Mouse (Mus musculus) midbrain, embryonic 14.5 days (tissue): ENCODE data around the gene Anapc1. TPM values are rescaled to one million over a fixed set of nuclear protein-coding genes. Genes with fewer than 3 reads are reported as not detected.
A peak's percentile ranks its signal among the peaks of the same experiment; 100 is the strongest.
"Not testable (repeated sequence)": the region's sequence is repeated elsewhere in the genome, so short reads cannot be mapped to it uniquely, and the experiment has no call there.

Source experiments
- ATAC-seq: fragments of 200-750 bp; cut with Nextera tagmentation; 2 replicates; pipeline ENCODE4 v1.8.0; 2017; ENCODE audit warnings: moderate number of reproducible peaks, moderate library complexity; ENCODE audit not compliant: low FRiP score, low TSS enrichment
- DNase-seq: peaks from one replicate; pipeline ENCODE4 v3.0.0-alpha.2; 2015
- H3K27ac ChIP-seq: fragments of 300-500 bp; sonication (generic); replicated peaks from 2 replicates; pipeline ENCODE4 v1.5.1; 2014; ENCODE audit warnings: mild to moderate bottlenecking, low read depth, low read length, moderate library complexity
- H3K27me3 ChIP-seq: fragments of 300-500 bp; sonication (generic); 2 replicates; pipeline ENCODE4 v1.6.1; 2014; ENCODE audit warnings: low read length, control low read depth, mixed read lengths; ENCODE audit not compliant: control insufficient read depth, insufficient read depth
- H3K36me3 ChIP-seq: fragments of 300-500 bp; sonication (generic); 2 replicates; pipeline ENCODE4 v1.6.1; 2014; ENCODE audit warnings: low read length, control low read depth; ENCODE audit not compliant: control insufficient read depth, insufficient read depth
- H3K4me1 ChIP-seq: fragments of 300-500 bp; sonication (generic); 2 replicates; pipeline ENCODE4 v1.6.1; 2014; ENCODE audit warnings: mild to moderate bottlenecking, antibody characterized with exemption, low read length, control low read depth; ENCODE audit not compliant: control insufficient read depth, insufficient read depth
- H3K4me2 ChIP-seq: fragments of 300-500 bp; sonication (generic); 2 replicates; pipeline ENCODE4 v1.6.1; 2014; ENCODE audit warnings: mild to moderate bottlenecking, low read length, moderate library complexity
- H3K4me3 ChIP-seq: fragments of 300-500 bp; sonication (generic); replicated peaks from 2 replicates; pipeline ENCODE4 v1.5.1; 2014; ENCODE audit warnings: low read depth, low read length
- H3K9ac ChIP-seq: fragments of 300-500 bp; sonication (generic); replicated peaks from 2 replicates; pipeline ENCODE4 v1.6.1; 2014; ENCODE audit warnings: mild to moderate bottlenecking, low read length, moderate library complexity
- H3K9me3 ChIP-seq: fragments of 300-500 bp; sonication (generic); 2 replicates; pipeline ENCODE4 v1.6.1; 2016; ENCODE audit warnings: low read length, control low read depth, mixed read lengths; ENCODE audit not compliant: control insufficient read depth
- WGBS: fragments of 180-500 bp; shearing (Covaris S2); extraction: QIAGEN DNeasy Blood & Tissue Kit; methylation state at CpG from one replicate; pipeline ENCODE4 v1.1.7; 2014; 5-methylcytosine and 5-hydroxymethylcytosine counted together
- polyA plus RNA-seq: library from polyadenylated mRNA; unstranded; fragments of >200 nt; fragmentation: Nextera tagmentation; extraction: Ambion mirVana; gene quantifications from 2 replicates; pipeline ENCODE4 v1.2.1, GENCODE M21; 2014

Gene Anapc1
- polyA plus RNA-seq, 1 experiment from 2014 or later = 61.5 TPM

GRCm38 (mm10) chr2:128699201-128699885, 12.2 kb upstream of the Anapc1 start:
- peaks cover 8% of the 10 kb centered on the region for H3K4me1 ChIP-seq
- ATAC-seq = 0 out of 2 replicates have a peak, but pooled peaks have one; percentile 5
- under 1% methylated on average over 24 of the region's 24 CpGs for WGBS

GRCm38 (mm10) chr2:128698693-128699181, 11.5 kb upstream of the Anapc1 start, which contains the start of gene Mertk:
Gene Mertk, plus strand, starts transcription at chr2:128698956.
- H3K9ac ChIP-seq = peak within 1 kb of the TSS; percentile 34; the same call in 1 of the 2 replicates
- no peak within 1 kb of the TSS for H3K27ac ChIP-seq
- H3K4me2 ChIP-seq = peak within 1 kb of the TSS; percentile 83
- no peaks in the 10 kb centered on the region for H3K9me3 ChIP-seq
- no peaks in the 10 kb centered on the region for H3K36me3 ChIP-seq
- peaks cover 8% of the 10 kb centered on the region for H3K4me1 ChIP-seq
- peak within 1 kb of the TSS; percentile 44 for H3K4me3 ChIP-seq
- H3K27me3 ChIP-seq = peaks cover 19% of the 10 kb centered on the region; the same call in 1 of the 2 replicates
- ATAC-seq (peak; percentile 79), DNase-seq (peak; percentile 73)
- WGBS = under 1% methylated on average over 30 of the region's 30 CpGs

More at GRCm38 (mm10) chr2:128699201-128699885, 12.2 kb upstream of the Anapc1 start:
- peaks cover 19% of the 10 kb centered on the region; the same call in 1 of the 2 replicates for H3K27me3 ChIP-seq
- H3K27ac ChIP-seq = no peak overlapping the region
- no peaks in the 10 kb centered on the region for H3K36me3 ChIP-seq
- H3K4me3 ChIP-seq = peak overlapping the region; percentile 44
- peak; percentile 45 for DNase-seq
- H3K4me2 ChIP-seq = peak overlapping the region; percentile 83
- peak overlapping the region; percentile 34; the same call in 1 of the 2 replicates for H3K9ac ChIP-seq
- H3K9me3 ChIP-seq = no peaks in the 10 kb centered on the region

- peaks cover 8% of the 10 kb centered on the region for H3K4me1 ChIP-seq
- no peaks in the 10 kb centered on the region for H3K9me3 ChIP-seq
- WGBS = under 1% methylated on average over 14 of the region's 14 CpGs
- peak overlapping the region; percentile 83 for H3K4me2 ChIP-seq
- no peaks in the 10 kb centered on the region for H3K36me3 ChIP-seq
- peak overlapping the region; percentile 2; the same call in 1 of the 2 replicates for H3K9ac ChIP-seq
- ATAC-seq (peak; percentile 79), DNase-seq (peak; percentile 88)
- no peak overlapping the region for H3K27ac ChIP-seq
- H3K27me3 ChIP-seq = peaks cover 19% of the 10 kb centered on the region; the same call in 1 of the 2 replicates
- peak overlapping the region; percentile 44 for H3K4me3 ChIP-seq
Observed at GRCm38 (mm10) chr2:128698140-128698692, 11.0 kb upstream of the Anapc1 start.

- no peak overlapping the region for H3K27ac ChIP-seq
- no peak for DNase-seq
- H3K9me3 ChIP-seq = no peaks in the 10 kb centered on the region
- peak overlapping the region; percentile 83 for H3K4me2 ChIP-seq
- WGBS = 57% methylated on average over 5 of the region's 5 CpGs
- no peak overlapping the region for H3K9ac ChIP-seq
- H3K4me1 ChIP-seq = peaks cover 8% of the 10 kb centered on the region
- 0 out of 2 replicates have a peak overlapping the region, but pooled peaks have one; percentile 44 for H3K4me3 ChIP-seq
- peaks cover 19% of the 10 kb centered on the region; the same call in 1 of the 2 replicates for H3K27me3 ChIP-seq
- no peak for ATAC-seq
- no peaks in the 10 kb centered on the region for H3K36me3 ChIP-seq
Observed at GRCm38 (mm10) chr2:128697566-128697965, 10.4 kb upstream of the Anapc1 start.

- no peak overlapping the region for H3K4me2 ChIP-seq
- no peaks in the 10 kb centered on the region for H3K36me3 ChIP-seq
- no peak for DNase-seq
- H3K4me1 ChIP-seq = peaks cover 8% of the 10 kb centered on the region
- H3K9me3 ChIP-seq = no peaks in the 10 kb centered on the region
- no peak overlapping the region for H3K27ac ChIP-seq
- no peak overlapping the region for H3K4me3 ChIP-seq
- no peak overlapping the region for H3K9ac ChIP-seq
- peaks cover 19% of the 10 kb centered on the region; the same call in 1 of the 2 replicates for H3K27me3 ChIP-seq
- ATAC-seq = no peak
- 97% methylated on average over 1 of the region's 1 CpGs for WGBS
Observed at GRCm38 (mm10) chr2:128697047-128697446, 9.9 kb upstream of the Anapc1 start.

- Histone ChIP-seq H3K27ac (no peak overlapping the region), H3K36me3 (no peaks in the 10 kb centered on the region), H3K4me3 (no peak overlapping the region), H3K4me2 (no peak overlapping the region), H3K4me1 (peaks cover 8% of the 10 kb centered on the region), H3K9ac (no peak overlapping the region), H3K9me3 (no peaks in the 10 kb centered on the region), H3K27me3 (peaks cover 19% of the 10 kb centered on the region; the same call in 1 of the 2 replicates)
- ATAC-seq = no peak
- WGBS = 81% methylated on average over 3 of the region's 3 CpGs
- no peak for DNase-seq
Observed at GRCm38 (mm10) chr2:128696426-128696825, 9.2 kb upstream of the Anapc1 start.

GRCm38 (mm10) chr2:128694548-128694947, 7.4 kb upstream of the Anapc1 start:
- Histone ChIP-seq H3K4me3 (no peak overlapping the region), H3K9ac (no peak overlapping the region), H3K27me3 (peaks cover 18% of the 10 kb centered on the region; the same call in 1 of the 2 replicates), H3K36me3 (no peaks in the 10 kb centered on the region), H3K27ac (no peak overlapping the region), H3K4me2 (no peak overlapping the region), H3K9me3 (no peaks in the 10 kb centered on the region), H3K4me1 (peaks cover 8% of the 10 kb centered on the region)
- ATAC-seq = no peak
- peak; percentile 9 for DNase-seq

- not testable (repeated sequence) for H3K9me3 ChIP-seq, H3K9ac ChIP-seq, H3K4me3 ChIP-seq, H3K4me2 ChIP-seq, H3K4me1 ChIP-seq, DNase-seq, ATAC-seq, H3K27ac ChIP-seq, H3K36me3 ChIP-seq
- WGBS = 89% methylated on average over 3 of the region's 3 CpGs
- peaks cover 10% of the 10 kb centered on the region; the same call in 1 of the 2 replicates for H3K27me3 ChIP-seq
Observed at GRCm38 (mm10) chr2:128693828-128694227, 6.6 kb upstream of the Anapc1 start.
